Mouse (Mus musculus): ENCODE data around the gene Pilrb2. TPM values are rescaled to one million over a fixed set of nuclear protein-coding genes. Genes with fewer than 3 reads are reported as not detected.
"Not testable (repeated sequence)": the region's sequence is repeated elsewhere in the genome, so short reads cannot be mapped to it uniquely, and the experiment has no call there.

Pilrb2 gene
- total RNA-seq (2021), result under 1 TPM in 1 of 2 experiments, not detected in 1; 0.53 TPM
- long read RNA-seq, experiment 1, partial matches to known transcripts, result 0 of 2 reads
- long read RNA-seq, experiment 1, other reads (novel, unspliced or antisense), result 0 of 2 reads
- long read RNA-seq, experiment 2, result 0 reads

GRCm38 (mm10) chr5:137871644-137872380, at the start of gene Pilrb2:
Gene Pilrb2 (minus strand): TSS chr5:137871815.
- intact Hi-C loops (cut with DNase I; ENCODE audit: low total_unique reads); DNase-seq: not testable (repeated sequence)

GRCm38 (mm10) chr5:137915550-137915949, 43.9 kb upstream of the Pilrb2 start:
- no peak for DNase-seq
- intact Hi-C loops (cut with DNase I; ENCODE audit: low total_unique reads), result no loop called here

- intact Hi-C loops (cut with DNase I; ENCODE audit: low total_unique reads), result no loop called here
- no peak for DNase-seq
Observed at GRCm38 (mm10) chr5:137914508-137914907, 42.9 kb upstream of the Pilrb2 start.

GRCm38 (mm10) chr5:137909564-137910262, 38.1 kb upstream of the Pilrb2 start:
- DNase-seq, result no peak
- intact Hi-C loops (cut with DNase I; ENCODE audit: low total_unique reads), result no loop called here

GRCm38 (mm10) chr5:137897812-137898211, 26.2 kb upstream of the Pilrb2 start:
- intact Hi-C loops (cut with DNase I; ENCODE audit: low total_unique reads), result loop anchor here (10.0 kb wide), 1 partner anchor 237 kb away; no protein-coding TSS in a partner anchor
- no peak for DNase-seq

- no peak for DNase-seq
- intact Hi-C loops (cut with DNase I; ENCODE audit: low total_unique reads), result loop anchor here (10.0 kb wide), 1 partner anchor 242 kb away; no protein-coding TSS in a partner anchor
Observed at GRCm38 (mm10) chr5:137892954-137893353, 21.3 kb upstream of the Pilrb2 start.

GRCm38 (mm10) chr5:137887666-137888065, 16.1 kb upstream of the Pilrb2 start:
- no peak for DNase-seq
- intact Hi-C loops (cut with DNase I; ENCODE audit: low total_unique reads), result no loop called here

- intact Hi-C loops (cut with DNase I; ENCODE audit: low total_unique reads), result no loop called here
- DNase-seq, result peak; percentile 19
Observed at GRCm38 (mm10) chr5:137885894-137886293, 14.3 kb upstream of the Pilrb2 start.

GRCm38 (mm10) chr5:137883345-137883744, 11.7 kb upstream of the Pilrb2 start:
- intact Hi-C loops (cut with DNase I; ENCODE audit: low total_unique reads), result no loop called here

GRCm38 (mm10) chr5:137882922-137883321, 11.3 kb upstream of the Pilrb2 start:
- DNase-seq, result no peak
- intact Hi-C loops (cut with DNase I; ENCODE audit: low total_unique reads), result no loop called here

More at GRCm38 (mm10) chr5:137883345-137883744, 11.7 kb upstream of the Pilrb2 start:
- DNase-seq, result no peak

- no peak for DNase-seq
- intact Hi-C loops (cut with DNase I; ENCODE audit: low total_unique reads), result loop anchor here (5.0 kb wide), 1 partner anchor 86 kb away; no protein-coding TSS in a partner anchor
Observed at GRCm38 (mm10) chr5:137877860-137878259, 6.2 kb upstream of the Pilrb2 start.

GRCm38 (mm10) chr5:137875054-137875453, 3.4 kb upstream of the Pilrb2 start:
- no peak for DNase-seq
- intact Hi-C loops (cut with DNase I; ENCODE audit: low total_unique reads), result loop anchor here (5.0 kb wide), 1 partner anchor 83 kb away; no protein-coding TSS in a partner anchor

- DNase-seq; intact Hi-C loops (cut with DNase I; ENCODE audit: low total_unique reads): not testable (repeated sequence)
Observed at GRCm38 (mm10) chr5:137872381-137872702, 727 bp upstream of the Pilrb2 start.

- DNase-seq; intact Hi-C loops (cut with DNase I; ENCODE audit: low total_unique reads): not testable (repeated sequence)
Observed at GRCm38 (mm10) chr5:137868600-137868999, 3.0 kb downstream of the Pilrb2 start.

GRCm38 (mm10) chr5:137864008-137864407, 7.6 kb downstream of the Pilrb2 start:
- DNase-seq; intact Hi-C loops (cut with DNase I; ENCODE audit: low total_unique reads): not testable (repeated sequence)

GRCm38 (mm10) chr5:137857960-137858710, 13.5 kb downstream of the Pilrb2 start, which contains the start of gene Pilrb1:
Gene Pilrb1 (minus strand): TSS chr5:137858106.
- DNase-seq; intact Hi-C loops (cut with DNase I; ENCODE audit: low total_unique reads): not testable (repeated sequence)

GRCm38 (mm10) chr5:137856870-137857269, 14.7 kb downstream of the Pilrb2 start:
- DNase-seq; intact Hi-C loops (cut with DNase I; ENCODE audit: low total_unique reads): not testable (repeated sequence)

GRCm38 (mm10) chr5:137854907-137855306, 16.7 kb downstream of the Pilrb2 start:
- intact Hi-C loops (cut with DNase I; ENCODE audit: low total_unique reads); DNase-seq: not testable (repeated sequence)

GRCm38 (mm10) chr5:137850313-137850712, 21.3 kb downstream of the Pilrb2 start:
- DNase-seq; intact Hi-C loops (cut with DNase I; ENCODE audit: low total_unique reads): not testable (repeated sequence)

Measured in gastrocnemius, postnatal 14 days (tissue).